Mouse (Mus musculus) forebrain, postnatal 0 days (tissue): ENCODE data around the gene Jak3. TPM values are rescaled to one million over a fixed set of nuclear protein-coding genes. Genes with fewer than 3 reads are reported as not detected.

Source experiments
- ATAC-seq: fragments of 200-750 bp; cut with Nextera tagmentation; 2 replicates; pipeline ENCODE4 v1.8.0; 2017; ENCODE audit warnings: mild to moderate bottlenecking, moderate library complexity
- DNase-seq: peaks from one replicate; pipeline ENCODE4 v3.0.0-alpha.2; 2015
- H3K27ac ChIP-seq: fragments of 300-500 bp; sonication (generic); 2 replicates; pipeline ENCODE4 v1.5.1; 2014; ENCODE audit warnings: low read depth, mild to moderate bottlenecking, antibody characterized with exemption, low read length, moderate library complexity, mixed read lengths
- H3K27me3 ChIP-seq: fragments of 300-500 bp; sonication (generic); 2 replicates; pipeline ENCODE4 v1.6.1; 2014; ENCODE audit warnings: mild to moderate bottlenecking, low read length, mixed read lengths; ENCODE audit not compliant: insufficient read depth
- H3K36me3 ChIP-seq: fragments of 300-500 bp; sonication (generic); 2 replicates; pipeline ENCODE4 v1.6.1; 2014; ENCODE audit warnings: mild to moderate bottlenecking, moderate library complexity; ENCODE audit not compliant: insufficient read depth
- H3K4me1 ChIP-seq: fragments of 300-500 bp; sonication (generic); 2 replicates; pipeline ENCODE4 v1.6.1; 2014; ENCODE audit warnings: antibody characterized with exemption; ENCODE audit not compliant: insufficient read depth
- H3K4me2 ChIP-seq: fragments of 300-500 bp; sonication (generic); 2 replicates; pipeline ENCODE4 v1.6.1; 2014; ENCODE audit warnings: low read depth, mild to moderate bottlenecking, moderate library complexity
- H3K4me3 ChIP-seq: fragments of 300-500 bp; sonication (generic); 2 replicates; pipeline ENCODE4 v1.5.1; 2014; ENCODE audit warnings: low read depth, low read length, mixed read lengths
- H3K9ac ChIP-seq: fragments of 300-500 bp; sonication (generic); 2 replicates; pipeline ENCODE4 v1.6.1; 2014; ENCODE audit warnings: mild to moderate bottlenecking
- H3K9me3 ChIP-seq: fragments of 300-500 bp; sonication (generic); 2 replicates; pipeline ENCODE4 v1.6.1; 2016; ENCODE audit warnings: low read length
- CTCF ChIP-seq: sonication (generic); IDR thresholded peaks from 2 replicates; pipeline ENCODE4 v1.5.1; 2016; ENCODE audit warnings: antibody characterized with exemption, control low read depth, low read depth
- WGBS: fragments of 180-500 bp; shearing (Covaris S2); extraction: QIAGEN DNeasy Blood & Tissue Kit; methylation state at CpG from one replicate; pipeline ENCODE4 v1.1.7; 2014; 5-methylcytosine and 5-hydroxymethylcytosine counted together
- polyA plus RNA-seq: library from polyadenylated mRNA; unstranded; fragments of >200 nt; fragmentation: Nextera tagmentation; extraction: Ambion mirVana; gene quantifications from 2 replicates; pipeline ENCODE4 v1.2.1, GENCODE M21; 2015
- total RNA-seq: library from RNA; depleted of rRNA; stranded (reverse); fragments of >200 nt; gene quantifications from 2 replicates; pipeline ENCODE4 v1.2.3, GENCODE M21; 2014

Jak3 gene
- total and polyA plus RNA-seq, 2 experiments from 2014 or later = 4.4 to 7.3 TPM

GRCm38 (mm10) chr8:71630761-71631160, 45.3 kb upstream of the Jak3 start:
- H3K4me3 ChIP-seq = no peak overlapping the region
- H3K9ac ChIP-seq = no peak overlapping the region
- H3K27ac ChIP-seq = no peak overlapping the region
- ATAC-seq (no peak), DNase-seq (no peak)
- no peaks in the 10 kb centered on the region for H3K9me3 ChIP-seq
- peaks cover 9% of the 10 kb centered on the region for H3K4me1 ChIP-seq
- no peak for TF ChIP-seq CTCF
- H3K4me2 ChIP-seq = no peak overlapping the region
- peaks cover 33% of the 10 kb centered on the region for H3K36me3 ChIP-seq
- H3K27me3 ChIP-seq = no peaks in the 10 kb centered on the region
- 89% methylated on average over 6 of the region's 6 CpGs for WGBS

GRCm38 (mm10) chr8:71631897-71632296, 44.2 kb upstream of the Jak3 start:
- H3K36me3 ChIP-seq = peaks cover 40% of the 10 kb centered on the region
- H3K4me1 ChIP-seq = peaks cover 9% of the 10 kb centered on the region
- no peaks in the 10 kb centered on the region for H3K9me3 ChIP-seq
- H3K4me2 ChIP-seq = no peak overlapping the region
- H3K4me3 ChIP-seq = no peak overlapping the region
- DNase-seq (no peak), ATAC-seq (no peak)
- no peak overlapping the region for H3K27ac ChIP-seq
- H3K9ac ChIP-seq = no peak overlapping the region
- 62% methylated on average over 2 of the region's 2 CpGs for WGBS
- TF ChIP-seq CTCF = no peak
- no peaks in the 10 kb centered on the region for H3K27me3 ChIP-seq

- peak; percentile 46 for TF ChIP-seq CTCF
- no peak for DNase-seq
Measured at GRCm38 (mm10) chr8:71633164-71633563, 42.9 kb upstream of the Jak3 start.

GRCm38 (mm10) chr8:71633981-71634667, 42.0 kb upstream of the Jak3 start:
- Histone ChIP-seq H3K36me3 (peaks cover 45% of the 10 kb centered on the region), H3K4me2 (no peak overlapping the region), H3K9ac (no peak overlapping the region), H3K27me3 (no peaks in the 10 kb centered on the region), H3K4me3 (no peak overlapping the region), H3K9me3 (no peaks in the 10 kb centered on the region), H3K27ac (no peak overlapping the region), H3K4me1 (peaks cover under 1% of the 10 kb centered on the region; the same call in 1 of the 2 replicates)
- WGBS = 5% methylated on average over 26 of the region's 26 CpGs
- ATAC-seq = peak; percentile 68
- DNase-seq = peak; percentile 76
- TF ChIP-seq CTCF = no peak

More at GRCm38 (mm10) chr8:71633164-71633563, 42.9 kb upstream of the Jak3 start:
- H3K27ac ChIP-seq = no peak overlapping the region
- peaks cover 9% of the 10 kb centered on the region for H3K4me1 ChIP-seq
- H3K36me3 ChIP-seq = peaks cover 40% of the 10 kb centered on the region
- no peak overlapping the region for H3K9ac ChIP-seq
- 16% methylated on average over 18 of the region's 22 CpGs for WGBS
- ATAC-seq = no peak
- no peak overlapping the region for H3K4me3 ChIP-seq
- H3K27me3 ChIP-seq = no peaks in the 10 kb centered on the region
- no peaks in the 10 kb centered on the region for H3K9me3 ChIP-seq
- H3K4me2 ChIP-seq = no peak overlapping the region

- Histone ChIP-seq H3K27me3 (no peaks in the 10 kb centered on the region), H3K9ac (no peak overlapping the region), H3K4me3 (no peak overlapping the region), H3K27ac (no peak overlapping the region), H3K9me3 (no peaks in the 10 kb centered on the region), H3K4me2 (no peak overlapping the region), H3K4me1 (no peaks in the 10 kb centered on the region), H3K36me3 (peaks cover 51% of the 10 kb centered on the region)
- 67% methylated on average over 8 of the region's 8 CpGs for WGBS
- no peak for TF ChIP-seq CTCF
- DNase-seq (no peak), ATAC-seq (no peak)
Measured at GRCm38 (mm10) chr8:71637149-71638095, 38.7 kb upstream of the Jak3 start.

- DNase-seq (no peak), ATAC-seq (no peak)
- no peak overlapping the region for H3K9ac ChIP-seq
- H3K9me3 ChIP-seq = no peaks in the 10 kb centered on the region
- H3K36me3 ChIP-seq = peaks cover 56% of the 10 kb centered on the region
- no peak overlapping the region for H3K4me2 ChIP-seq
- H3K27ac ChIP-seq = no peak overlapping the region
- H3K4me3 ChIP-seq = no peak overlapping the region
- no peak for TF ChIP-seq CTCF
- no peaks in the 10 kb centered on the region for H3K4me1 ChIP-seq
- no peaks in the 10 kb centered on the region for H3K27me3 ChIP-seq
- 65% methylated on average over 6 of the region's 6 CpGs for WGBS
Measured at GRCm38 (mm10) chr8:71638321-71638720, 37.8 kb upstream of the Jak3 start.

GRCm38 (mm10) chr8:71639318-71639717, 36.8 kb upstream of the Jak3 start:
- no peak for ATAC-seq
- H3K27ac ChIP-seq = no peak overlapping the region
- H3K36me3 ChIP-seq = peaks cover 58% of the 10 kb centered on the region
- H3K9ac ChIP-seq = no peak overlapping the region
- no peak overlapping the region for H3K4me3 ChIP-seq
- H3K27me3 ChIP-seq = no peaks in the 10 kb centered on the region
- H3K4me2 ChIP-seq = no peak overlapping the region
- no peaks in the 10 kb centered on the region for H3K4me1 ChIP-seq
- WGBS = 90% methylated on average over 4 of the region's 4 CpGs
- no peak for TF ChIP-seq CTCF
- no peak for DNase-seq
- H3K9me3 ChIP-seq = no peaks in the 10 kb centered on the region
